Mouse (Mus musculus): Measurements from ENCODE around the gene Cldn7.

GRCm38 (mm10) chr11:70014880-70015558 is 50.4 kb downstream of the Cldn7 start, which contains the start of gene Acadvl:
- TF ChIP-seq TAL1 (IDR thresholded peaks at IDR 0.05; ENCODE audit: low read length) = no peak
- TF ChIP-seq CTCF (IDR thresholded peaks at IDR 0.05 in 2 of 3, conservative IDR thresholded peaks at IDR 0.05 in 1 of 3; ENCODE audit: control insufficient read depth in 1 of 3, insufficient read depth in 1 of 3, low read depth in 2 of 3, low read length in 3 of 3, poor library complexity in 1 of 3, severe bottlenecking in 1 of 3) = peak; percentile 40 to 59 (median 50); a peak in 5 of 6 replicates
- TF ChIP-seq CHD2 (IDR thresholded peaks at IDR 0.05; ENCODE audit: low read length) = no peak
- TF ChIP-seq RCOR1 (IDR thresholded peaks at IDR 0.05; ENCODE audit: low read depth, low read length) = no peak
- TF ChIP-seq POLR2A (IDR thresholded peaks at IDR 0.05; ENCODE audit: control insufficient read depth in 1 of 2, insufficient read depth in 1 of 2, low read depth in 1 of 2, low read length in 2 of 2, poor library complexity in 1 of 2) = peak in 1 of 2 experiments; percentile 87; a peak in 2 of 4 replicates
- no peak for TF ChIP-seq EP300 (IDR thresholded peaks at IDR 0.05; ENCODE audit: low read depth in 1 of 2, low read length in 2 of 2)
- peak; percentile 85; the same call in 1 of the 2 replicates for TF ChIP-seq MAZ (IDR thresholded peaks at IDR 0.05; ENCODE audit: low read depth, low read length)
- peak; percentile 97 for TF ChIP-seq POLR2AphosphoS2 (IDR thresholded peaks at IDR 0.05; ENCODE audit: low read length)
- TF ChIP-seq KAT2A (conservative IDR thresholded peaks at IDR 0.05; ENCODE audit: low read depth, low read length) = peak; percentile 90
